Mouse (Mus musculus) cerebellum, adult (tissue): ENCODE results near the gene Antxr2.

Source experiments
- ATAC-seq: cut with Nextera tagmentation; 2 replicates; pipeline ENCODE4 v1.9.2; 2017; ENCODE audit warnings: mild to moderate bottlenecking, moderate library complexity, mixed read lengths; ENCODE audit not compliant: insufficient number of reproducible peaks, low FRiP score, low TSS enrichment

Gene Antxr2

GRCm38 (mm10) chr5:97847204-97847895 is 183.5 kb downstream of the Antxr2 start:
- no peak for ATAC-seq

GRCm38 (mm10) chr5:97846503-97846902 is 184.3 kb downstream of the Antxr2 start:
- ATAC-seq, result no peak

GRCm38 (mm10) chr5:97842016-97842415 is 188.8 kb downstream of the Antxr2 start:
- no peak for ATAC-seq

GRCm38 (mm10) chr5:97839924-97840279 is 190.9 kb downstream of the Antxr2 start:
- no peak for ATAC-seq

GRCm38 (mm10) chr5:97839271-97839923 is 191.4 kb downstream of the Antxr2 start:
- ATAC-seq, result no peak

- ATAC-seq, result no peak
Observed at GRCm38 (mm10) chr5:97837333-97837732, 193.5 kb downstream of the Antxr2 start.

GRCm38 (mm10) chr5:97835418-97835817 is 195.4 kb downstream of the Antxr2 start:
- no peak for ATAC-seq

- ATAC-seq, result no peak
Observed at GRCm38 (mm10) chr5:97834770-97835169, 196.1 kb downstream of the Antxr2 start.
